Mouse (Mus musculus) CH12.LX (cell line): ENCODE results near the gene Sgce. TPM values are rescaled to one million over a fixed set of nuclear protein-coding genes. Genes with fewer than 3 reads are reported as not detected.

ENCODE experiments used
- DNase-seq: peaks from one replicate; pipeline ENCODE4 v3.0.0-alpha.2; 2013; ENCODE audit errors: extremely low read depth
- H3K27ac ChIP-seq: 2 replicates; pipeline ENCODE4 v1.5.1; 2012; ENCODE audit warnings: low read depth, mild to moderate bottlenecking, control low read depth, moderate library complexity; ENCODE audit not compliant: insufficient read depth
- H3K27me3 ChIP-seq: replicated peaks from 2 replicates; pipeline ENCODE3; 2012; ENCODE audit warnings: inconsistent platforms
- H3K36me3 ChIP-seq, 2 experiments: replicated peaks in 1 of 2; 2 replicates each; pipeline versions ENCODE3 to v1.6.1; 2012; ENCODE audit warnings: inconsistent platforms in 1 of 2, low read length in 1 of 2, mild to moderate bottlenecking in 1 of 2, mixed read lengths in 1 of 2, moderate library complexity in 1 of 2; ENCODE audit not compliant: control insufficient read depth in 1 of 2, insufficient read depth in 1 of 2
- H3K4me1 ChIP-seq, 2 experiments: 2 replicates each; pipeline ENCODE4 v1.6.1; 2012; ENCODE audit warnings: inconsistent platforms in 1 of 2, moderate library complexity in 1 of 2; ENCODE audit not compliant: insufficient read depth in 2 of 2, control insufficient read depth in 1 of 2
- H3K4me2 ChIP-seq: 2 replicates; pipeline ENCODE4 v1.6.1; 2012; ENCODE audit warnings: low read depth, mild to moderate bottlenecking, control low read depth; ENCODE audit not compliant: poor library complexity, insufficient read depth, severe bottlenecking
- H3K4me3 ChIP-seq, 3 experiments: fragments of 150-350 bp in 1 of 3; sonication (generic) in 1 of 3; replicated peaks in 1 of 3; 2 replicates each; pipeline versions ENCODE3 to v1.5.1; 2011 to 2012; ENCODE audit warnings: low read depth in 2 of 3, low read length in 2 of 3, mild to moderate bottlenecking in 2 of 3, moderate library complexity in 2 of 3, control low read depth in 1 of 3, improper control_type of control experiment in 1 of 3, inconsistent platforms in 1 of 3, mixed read lengths in 1 of 3; ENCODE audit not compliant: poor library complexity in 1 of 3
- H3K79me2 ChIP-seq: replicated peaks from 2 replicates; pipeline ENCODE4 v1.6.1; 2012; ENCODE audit warnings: mild to moderate bottlenecking, moderate library complexity; ENCODE audit not compliant: control insufficient read depth, poor library complexity, insufficient read depth, severe bottlenecking; ENCODE audit errors: extremely low read depth
- H3K9ac ChIP-seq: 2 replicates; pipeline ENCODE4 v1.6.1; 2012; ENCODE audit warnings: low read depth, mild to moderate bottlenecking, control low read depth, moderate library complexity; ENCODE audit not compliant: insufficient read depth
- H3K9me3 ChIP-seq: replicated peaks from 2 replicates; pipeline ENCODE3; 2012; ENCODE audit warnings: low read length, inconsistent platforms, mixed read lengths
- CHD1 ChIP-seq: IDR thresholded peaks from 2 replicates; pipeline ENCODE4 v1.6.1; 2012; ENCODE audit warnings: low read depth, low read length, improper control_type of control experiment, inconsistent platforms
- CHD2 ChIP-seq: IDR thresholded peaks from 2 replicates; pipeline ENCODE4 v1.6.1; 2011; ENCODE audit warnings: low read length, improper control_type of control experiment
- CTCF ChIP-seq, 2 experiments: IDR thresholded peaks in 1 of 2; conservative IDR thresholded peaks in 1 of 2; 2 replicates each; pipeline ENCODE4 v1.5.1; 2011 to 2012; ENCODE audit warnings: low read depth in 2 of 2, low read length in 2 of 2, improper control_type of control experiment in 1 of 2, inconsistent platforms in 1 of 2, mild to moderate bottlenecking in 1 of 2, moderate library complexity in 1 of 2
- E2F4 ChIP-seq: IDR thresholded peaks from 2 replicates; pipeline ENCODE4 v1.6.1; 2011; ENCODE audit warnings: low read depth, low read length, improper control_type of control experiment; ENCODE audit not compliant: insufficient replicate concordance
- ELF1 ChIP-seq: IDR thresholded peaks from 2 replicates; pipeline ENCODE4 v1.6.1; 2014; ENCODE audit warnings: low read depth, mild to moderate bottlenecking, inconsistent platforms, low read length, improper control_type of control experiment
- EP300 ChIP-seq: IDR thresholded peaks from 2 replicates; pipeline ENCODE4 v1.6.1; 2011; ENCODE audit warnings: low read length, improper control_type of control experiment
- ETS1 ChIP-seq: conservative IDR thresholded peaks from 2 replicates; pipeline ENCODE4 v1.6.1; 2012; ENCODE audit warnings: low read depth, mild to moderate bottlenecking, inconsistent platforms, low read length, improper control_type of control experiment, moderate library complexity
- GABPA ChIP-seq: IDR thresholded peaks from 2 replicates; pipeline ENCODE4 v1.6.1; 2012; ENCODE audit warnings: low read depth, low read length, improper control_type of control experiment, inconsistent platforms; ENCODE audit not compliant: insufficient replicate concordance
- IRF4 ChIP-seq: IDR thresholded peaks from 2 replicates; pipeline ENCODE4 v1.6.1; 2014; ENCODE audit warnings: low read depth, mild to moderate bottlenecking, inconsistent platforms, low read length, improper control_type of control experiment
- JUN ChIP-seq: IDR thresholded peaks from 2 replicates; pipeline ENCODE4 v1.6.1; 2011; ENCODE audit warnings: low read depth, mild to moderate bottlenecking, low read length, improper control_type of control experiment, moderate library complexity; ENCODE audit not compliant: insufficient read depth
- KAT2A ChIP-seq: IDR thresholded peaks from 2 replicates; pipeline ENCODE4 v1.6.1; 2012; ENCODE audit warnings: low read length, improper control_type of control experiment, inconsistent platforms; ENCODE audit not compliant: insufficient replicate concordance
- MEF2A ChIP-seq: IDR thresholded peaks from 2 replicates; pipeline ENCODE4 v1.6.1; 2014; ENCODE audit warnings: low read depth, mild to moderate bottlenecking, inconsistent platforms, low read length, improper control_type of control experiment, borderline replicate concordance
- POLR2A ChIP-seq: IDR thresholded peaks from 2 replicates; pipeline ENCODE4 v1.6.1; 2011; ENCODE audit warnings: low read depth, mild to moderate bottlenecking, improper control_type of control experiment, low read length
- POLR2AphosphoS2 ChIP-seq: IDR thresholded peaks from 2 replicates; pipeline ENCODE4 v1.6.1; 2011; ENCODE audit warnings: low read depth, low read length, improper control_type of control experiment
- RAD21 ChIP-seq: IDR thresholded peaks from 2 replicates; pipeline ENCODE4 v1.6.1; 2011; ENCODE audit warnings: low read depth, mild to moderate bottlenecking, low read length, improper control_type of control experiment, moderate library complexity
- SIN3A ChIP-seq: IDR thresholded peaks from 2 replicates; pipeline ENCODE4 v1.6.1; 2012; ENCODE audit warnings: low read length, improper control_type of control experiment, inconsistent platforms
- TBP ChIP-seq: conservative IDR thresholded peaks from 2 replicates; pipeline ENCODE4 v1.6.1; 2011; ENCODE audit warnings: low read depth, low read length, improper control_type of control experiment
- UBTF ChIP-seq: IDR thresholded peaks from 2 replicates; pipeline ENCODE4 v1.6.1; 2012; ENCODE audit warnings: low read depth, mild to moderate bottlenecking, inconsistent platforms, low read length, improper control_type of control experiment, moderate library complexity
- USF1 ChIP-seq: IDR thresholded peaks from 2 replicates; pipeline ENCODE4 v1.6.1; 2014; ENCODE audit warnings: low read depth, mild to moderate bottlenecking, inconsistent platforms, low read length, improper control_type of control experiment
- USF2 ChIP-seq: conservative IDR thresholded peaks from 2 replicates; pipeline ENCODE4 v1.6.1; 2011; ENCODE audit warnings: low read depth, low read length, improper control_type of control experiment
- ZKSCAN1 ChIP-seq: IDR thresholded peaks from 2 replicates; pipeline ENCODE4 v1.6.1; 2012; ENCODE audit warnings: low read depth, inconsistent platforms, low read length, improper control_type of control experiment, borderline replicate concordance
- ZNF384 ChIP-seq: IDR thresholded peaks from 2 replicates; pipeline ENCODE4 v1.6.1; 2012; ENCODE audit warnings: low read depth, low read length, improper control_type of control experiment, inconsistent platforms
- dilution Hi-C: fragments of 300-500 bp; cut with MboI; formaldehyde crosslinking; loops from 2 replicates; pipeline ENCODE4 v1.14.3; 2020; ENCODE audit warnings: low sequenced_read_pairs; ENCODE audit not compliant: extremely low pct_unique_long_range_greater_than_20kb, extremely low pct_ligation_motif_present
- in situ Hi-C: fragments of 300-500 bp; cut with MboI; formaldehyde crosslinking; loops from 3 replicates; pipeline ENCODE4 v1.14.3; 2019; ENCODE audit warnings: low sequenced_read_pairs, low pct_ligation_motif_present, low pct_unique_long_range_greater_than_20kb, mixed read lengths
- polyA plus RNA-seq: library from polyadenylated mRNA; unstranded; fragments of >175 nt; gene quantifications from 2 replicates; pipeline ENCODE4 v1.2.1, GENCODE M21; 2012; ENCODE audit warnings: low read depth; ENCODE audit not compliant: insufficient read length
- total RNA-seq, 2 experiments: library from RNA; depleted of rRNA; stranded (reverse); fragments of 300-350 nt in 1 of 2; fragments of >200 nt in 1 of 2; gene quantifications; 2 replicates each; pipeline ENCODE4 v1.2.3; 2012 to 2014

The Sgce gene
- total and polyA plus RNA-seq, 3 experiments = not detected

DNA sequence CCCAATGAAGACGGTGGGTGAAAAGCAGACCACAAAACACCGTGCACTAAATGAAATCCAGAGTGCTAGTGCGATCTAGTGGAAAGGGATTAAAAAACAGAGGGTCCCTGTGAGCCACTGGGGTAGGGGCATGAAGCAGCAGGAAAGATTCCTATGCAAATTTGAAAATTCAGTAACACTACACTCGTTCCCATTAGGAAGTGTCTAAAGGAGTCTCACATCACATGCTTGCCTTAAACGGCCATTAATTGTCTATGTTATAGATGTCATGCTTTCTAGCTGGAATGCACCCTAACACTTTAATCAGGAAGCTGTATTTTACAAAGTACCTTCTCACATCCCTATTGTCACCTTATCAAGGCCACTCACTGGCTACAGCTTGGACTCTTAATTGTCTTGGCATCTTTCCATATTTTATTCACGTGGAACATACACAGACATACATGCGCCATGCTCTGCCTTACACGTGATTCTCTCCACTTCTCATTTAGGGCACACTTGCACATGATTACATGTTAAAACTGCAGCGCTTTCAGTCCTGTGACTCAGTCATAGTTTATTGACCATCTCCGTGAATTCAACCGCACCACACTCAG, 8.9 kb downstream of the Sgce start:
- TF ChIP-seq ELF1 (no peak), ETS1 (no peak), ZKSCAN1 (no peak), MEF2A (no peak), TBP (no peak), SIN3A (no peak), E2F4 (no peak), JUN (no peak), CHD2 (no peak), IRF4 (no peak), RAD21 (no peak), CHD1 (no peak), ZNF384 (no peak), KAT2A (no peak), CTCF (conservative IDR thresholded peaks at IDR 0.05 in 1 of 2, IDR thresholded peaks at IDR 0.05 in 1 of 2; ENCODE audit: low read depth in 2 of 2, low read length in 2 of 2) (no peak), USF1 (no peak), POLR2A (no peak), UBTF (no peak), POLR2AphosphoS2 (no peak), EP300 (no peak)
- no peaks in the 10 kb centered on the region for H3K27me3 ChIP-seq
- dilution Hi-C loops = no loop called here
- H3K4me2 ChIP-seq = no peak overlapping the region
- H3K27ac ChIP-seq = no peak overlapping the region
- H3K9me3 ChIP-seq = no peaks in the 10 kb centered on the region
- no peak overlapping the region for H3K9ac ChIP-seq
- H3K4me3 ChIP-seq = no peak overlapping the region
- no peaks in the 10 kb centered on the region for H3K36me3 ChIP-seq
- no peaks in the 10 kb centered on the region for H3K4me1 ChIP-seq
- in situ Hi-C loops = no loop called here
- no peak for DNase-seq
- H3K79me2 ChIP-seq = no peaks in the 10 kb centered on the region

DNA sequence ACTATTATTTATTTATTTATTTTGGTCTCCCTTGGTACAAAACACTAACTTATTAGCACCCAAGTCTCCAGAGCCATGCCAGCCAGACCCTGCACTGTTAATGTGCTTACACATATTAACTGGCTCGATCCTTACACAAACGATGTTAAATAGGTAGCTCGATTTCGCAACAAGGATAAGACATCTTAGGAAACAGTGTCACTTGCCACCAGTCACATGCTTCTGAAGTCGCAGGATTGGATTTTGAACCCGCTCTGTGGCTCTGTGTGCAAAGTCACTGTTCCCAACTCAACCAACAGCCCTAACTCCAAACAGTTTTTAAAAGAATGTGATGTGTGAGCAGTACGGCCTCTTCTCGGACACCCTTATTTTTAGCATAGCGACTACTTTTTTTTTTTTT, 10.6 kb downstream of the Sgce start:
- Histone ChIP-seq H3K27ac (no peak overlapping the region), H3K9me3 (no peaks in the 10 kb centered on the region), H3K4me3 (no peak overlapping the region), H3K9ac (no peak overlapping the region), H3K79me2 (no peaks in the 10 kb centered on the region), H3K36me3 (no peaks in the 10 kb centered on the region), H3K27me3 (no peaks in the 10 kb centered on the region), H3K4me2 (no peak overlapping the region), H3K4me1 (no peaks in the 10 kb centered on the region)
- no peak for TF ChIP-seq GABPA
- TF ChIP-seq USF2 = no peak
- in situ Hi-C loops = no loop called here
- no peak for DNase-seq
- dilution Hi-C loops = no loop called here
